Mouse (Mus musculus): ENCODE measurements around the gene Pde8a. TPM values are rescaled to one million over a fixed set of nuclear protein-coding genes. Genes with fewer than 3 reads are reported as not detected.

Gene Pde8a
- polyA plus RNA-seq, 1 experiment: 3.5 TPM

GRCm38 (mm10) chr7:81249854-81250279 is 36.5 kb downstream of the Pde8a start:
- Histone ChIP-seq H3K27ac (ENCODE audit: insufficient read depth, low read depth, low read length) (no peak overlapping the region), H3K4me1 (ENCODE audit: control insufficient read depth, insufficient read depth, insufficient read length, low read length) (peaks cover 3% of the 10 kb centered on the region; the same call in 1 of the 2 replicates), H3K36me3 (ENCODE audit: control insufficient read depth, insufficient read depth, low read length) (no peaks in the 10 kb centered on the region), H3K27me3 (ENCODE audit: control insufficient read depth, insufficient read depth, low read length) (no peaks in the 10 kb centered on the region), H3K4me3 (ENCODE audit: low read depth, low read length) (no peak overlapping the region)
- WGBS: 35% methylated on average over 3 of the region's 3 CpGs
- TF ChIP-seq CTCF (IDR thresholded peaks at IDR 0.05; ENCODE audit: extremely low read depth, insufficient read length, insufficient replicate concordance, low read depth, low read length): no peak
- TF ChIP-seq POLR2A (IDR thresholded peaks at IDR 0.05; ENCODE audit: low read depth, low read length): no peak

DNA sequence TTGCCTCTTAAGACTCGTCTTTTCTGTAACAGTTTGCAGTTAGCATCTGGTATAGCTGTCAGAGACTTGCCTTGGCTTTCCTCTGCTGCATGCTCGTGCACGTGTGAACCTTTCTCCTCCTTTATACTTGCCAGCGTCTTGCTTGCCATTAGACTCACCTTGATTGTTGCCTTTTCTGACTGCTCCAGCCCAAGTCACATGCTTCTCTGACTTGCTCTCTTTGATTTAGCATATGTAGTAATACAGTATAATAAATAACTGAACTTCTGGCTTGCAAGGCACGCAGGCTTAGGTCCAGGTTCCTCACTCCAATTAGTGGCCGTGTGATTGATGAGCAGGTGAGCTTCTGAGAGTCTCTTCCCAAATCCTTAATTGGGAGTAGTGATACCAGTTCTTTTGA is 37.2 kb downstream of the Pde8a start:
- Histone ChIP-seq H3K27me3 (ENCODE audit: control insufficient read depth, insufficient read depth, low read length) (no peaks in the 10 kb centered on the region), H3K27ac (ENCODE audit: insufficient read depth, low read depth, low read length) (no peak overlapping the region), H3K4me1 (ENCODE audit: control insufficient read depth, insufficient read depth, insufficient read length, low read length) (peaks cover 3% of the 10 kb centered on the region; the same call in 1 of the 2 replicates), H3K36me3 (ENCODE audit: control insufficient read depth, insufficient read depth, low read length) (no peaks in the 10 kb centered on the region), H3K4me3 (ENCODE audit: low read depth, low read length) (no peak overlapping the region)
- TF ChIP-seq CTCF (IDR thresholded peaks at IDR 0.05; ENCODE audit: extremely low read depth, insufficient read length, insufficient replicate concordance, low read depth, low read length) (no peak), POLR2A (IDR thresholded peaks at IDR 0.05; ENCODE audit: low read depth, low read length) (no peak)
- 32% methylated on average over 6 of the region's 6 CpGs for WGBS

DNA sequence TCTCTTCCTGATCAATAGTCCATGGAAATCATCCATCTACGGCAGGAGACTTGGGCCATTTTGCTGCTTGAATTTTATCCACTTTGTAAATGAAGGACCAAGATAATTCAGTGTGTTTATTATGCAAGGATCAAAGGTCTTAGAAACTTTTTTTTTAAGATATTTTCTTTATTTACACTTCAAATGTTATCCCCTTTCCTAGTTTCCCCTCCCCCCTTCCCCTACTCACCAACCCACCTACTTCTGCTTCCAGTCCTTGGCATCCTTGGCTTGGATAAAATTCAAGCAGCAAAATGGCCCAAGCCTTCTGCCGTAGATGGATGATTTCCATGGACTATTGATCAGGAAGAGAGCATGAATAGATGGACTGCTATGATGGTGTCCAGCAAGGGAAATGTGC is 38.1 kb downstream of the Pde8a start:
- H3K36me3 ChIP-seq (ENCODE audit: control insufficient read depth, insufficient read depth, low read length): no peaks in the 10 kb centered on the region
- no peaks in the 10 kb centered on the region for H3K27me3 ChIP-seq (ENCODE audit: control insufficient read depth, insufficient read depth, low read length)
- 75% methylated on average over 2 of the region's 2 CpGs for whole genome bisulfite sequencing
- no peak overlapping the region for H3K27ac ChIP-seq (ENCODE audit: insufficient read depth, low read depth, low read length)
- no peak overlapping the region for H3K4me3 ChIP-seq (ENCODE audit: low read depth, low read length)
- TF ChIP-seq POLR2A (IDR thresholded peaks at IDR 0.05; ENCODE audit: low read depth, low read length) (no peak), CTCF (IDR thresholded peaks at IDR 0.05; ENCODE audit: extremely low read depth, insufficient read length, insufficient replicate concordance, low read depth, low read length) (no peak)
- peaks cover 3% of the 10 kb centered on the region; the same call in 1 of the 2 replicates for H3K4me1 ChIP-seq (ENCODE audit: control insufficient read depth, insufficient read depth, insufficient read length, low read length)

DNA sequence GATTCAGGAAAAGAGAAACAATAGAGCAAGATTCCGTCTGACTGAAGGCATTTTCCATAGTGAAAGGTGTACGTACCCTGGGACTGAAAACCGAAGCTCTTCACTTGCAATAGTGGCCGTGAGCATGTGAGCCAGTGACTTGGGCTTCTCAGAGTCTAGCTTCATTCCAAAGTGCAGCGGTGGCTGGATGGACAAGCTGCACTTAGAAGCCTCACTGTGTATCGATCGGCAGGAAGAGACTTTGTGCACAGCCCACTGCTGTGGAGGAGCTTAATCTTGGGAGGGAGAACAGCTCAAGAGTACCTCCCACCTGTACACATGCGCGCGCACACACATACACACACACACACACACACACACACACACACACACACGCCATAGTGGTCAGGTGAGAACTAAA is 39.9 kb downstream of the Pde8a start:
- no peak overlapping the region for H3K27ac ChIP-seq (ENCODE audit: insufficient read depth, low read depth, low read length)
- H3K36me3 ChIP-seq (ENCODE audit: control insufficient read depth, insufficient read depth, low read length): no peaks in the 10 kb centered on the region
- TF ChIP-seq POLR2A (IDR thresholded peaks at IDR 0.05; ENCODE audit: low read depth, low read length): no peak
- TF ChIP-seq CTCF (IDR thresholded peaks at IDR 0.05; ENCODE audit: extremely low read depth, insufficient read length, insufficient replicate concordance, low read depth, low read length): no peak
- 64% methylated on average over 11 of the region's 11 CpGs for WGBS
- H3K4me3 ChIP-seq (ENCODE audit: low read depth, low read length): no peak overlapping the region
- no peaks in the 10 kb centered on the region for H3K27me3 ChIP-seq (ENCODE audit: control insufficient read depth, insufficient read depth, low read length)
- peaks cover 3% of the 10 kb centered on the region; the same call in 1 of the 2 replicates for H3K4me1 ChIP-seq (ENCODE audit: control insufficient read depth, insufficient read depth, insufficient read length, low read length)

GRCm38 (mm10) chr7:81254579-81254978 is 41.2 kb downstream of the Pde8a start:
- Histone ChIP-seq H3K27ac (ENCODE audit: insufficient read depth, low read depth, low read length) (no peak overlapping the region), H3K4me1 (ENCODE audit: control insufficient read depth, insufficient read depth, insufficient read length, low read length) (peaks cover 3% of the 10 kb centered on the region; the same call in 1 of the 2 replicates), H3K4me3 (ENCODE audit: low read depth, low read length) (no peak overlapping the region), H3K36me3 (ENCODE audit: control insufficient read depth, insufficient read depth, low read length) (no peaks in the 10 kb centered on the region), H3K27me3 (ENCODE audit: control insufficient read depth, insufficient read depth, low read length) (no peaks in the 10 kb centered on the region)
- TF ChIP-seq POLR2A (IDR thresholded peaks at IDR 0.05; ENCODE audit: low read depth, low read length) (no peak), CTCF (IDR thresholded peaks at IDR 0.05; ENCODE audit: extremely low read depth, insufficient read length, insufficient replicate concordance, low read depth, low read length) (no peak)

- H3K4me3 ChIP-seq (ENCODE audit: low read depth, low read length): no peak overlapping the region
- H3K27ac ChIP-seq (ENCODE audit: insufficient read depth, low read depth, low read length): no peak overlapping the region
- no peaks in the 10 kb centered on the region; the same call in 1 of the 2 replicates for H3K4me1 ChIP-seq (ENCODE audit: control insufficient read depth, insufficient read depth, insufficient read length, low read length)
- H3K36me3 ChIP-seq (ENCODE audit: control insufficient read depth, insufficient read depth, low read length): no peaks in the 10 kb centered on the region
- TF ChIP-seq POLR2A (IDR thresholded peaks at IDR 0.05; ENCODE audit: low read depth, low read length) (no peak), CTCF (IDR thresholded peaks at IDR 0.05; ENCODE audit: extremely low read depth, insufficient read length, insufficient replicate concordance, low read depth, low read length) (no peak)
- H3K27me3 ChIP-seq (ENCODE audit: control insufficient read depth, insufficient read depth, low read length): no peaks in the 10 kb centered on the region
- WGBS: 94% methylated on average over 3 of the region's 3 CpGs
These were observed 42.1 kb downstream of the Pde8a start for GRCm38 (mm10) chr7:81255456-81255855.

GRCm38 (mm10) chr7:81256773-81257172 is 43.4 kb downstream of the Pde8a start:
- H3K4me3 ChIP-seq (ENCODE audit: low read depth, low read length): no peak overlapping the region
- H3K27ac ChIP-seq (ENCODE audit: insufficient read depth, low read depth, low read length): no peak overlapping the region
- no peaks in the 10 kb centered on the region for H3K36me3 ChIP-seq (ENCODE audit: control insufficient read depth, insufficient read depth, low read length)
- WGBS: 91% methylated on average over 3 of the region's 3 CpGs
- no peaks in the 10 kb centered on the region; the same call in 1 of the 2 replicates for H3K4me1 ChIP-seq (ENCODE audit: control insufficient read depth, insufficient read depth, insufficient read length, low read length)
- H3K27me3 ChIP-seq (ENCODE audit: control insufficient read depth, insufficient read depth, low read length): no peaks in the 10 kb centered on the region
- TF ChIP-seq POLR2A (IDR thresholded peaks at IDR 0.05; ENCODE audit: low read depth, low read length) (no peak), CTCF (IDR thresholded peaks at IDR 0.05; ENCODE audit: extremely low read depth, insufficient read length, insufficient replicate concordance, low read depth, low read length) (no peak)
